Mouse (Mus musculus) megakaryocyte, embryonic 14.5 days (primary cell): Measurements from ENCODE around the gene Pdzd11. TPM values are rescaled to one million over a fixed set of nuclear protein-coding genes. Genes with fewer than 3 reads are reported as not detected.

Source experiments
- H3K27me3 ChIP-seq: replicated peaks from 2 replicates; pipeline ENCODE3; 2012; ENCODE audit warnings: inconsistent platforms
- H3K36me3 ChIP-seq: replicated peaks from 2 replicates; pipeline ENCODE3; 2012; ENCODE audit warnings: low read length, inconsistent platforms, mixed read lengths
- H3K4me1 ChIP-seq: 2 replicates; pipeline ENCODE4 v1.6.1; 2012; ENCODE audit warnings: inconsistent platforms
- H3K4me3 ChIP-seq: replicated peaks from 2 replicates; pipeline ENCODE3; 2012; ENCODE audit warnings: moderate library complexity, mild to moderate bottlenecking, inconsistent platforms
- H3K9me3 ChIP-seq: 2 replicates; pipeline ENCODE4 v1.6.1; 2012; ENCODE audit warnings: inconsistent platforms
- FLI1 ChIP-seq: IDR thresholded peaks from 2 replicates; pipeline ENCODE4 v1.6.1; 2012; ENCODE audit warnings: low read length, inconsistent platforms, mixed read lengths
- GATA1 ChIP-seq: IDR thresholded peaks from 3 replicates; pipeline ENCODE4 v1.6.1; 2012; ENCODE audit warnings: mixed read lengths, low read length, inconsistent platforms, borderline replicate concordance
- polyA plus RNA-seq: library from polyadenylated mRNA; stranded (reverse); fragments of >175 nt; gene quantifications from 2 replicates; pipeline ENCODE4 v1.2.3, GENCODE M21; 2012; ENCODE audit warnings: low replicate concordance; ENCODE audit not compliant: insufficient read depth

Gene Pdzd11
- 3.9 and 16.7 TPM in 2 replicates for polyA plus RNA-seq

GRCm38 (mm10) chrX:100625802-100626793 lies at the start of gene Pdzd11:
Gene Pdzd11, minus strand, starts transcription at chrX:100626568.
- Histone ChIP-seq H3K27me3 (peaks cover 10% of the 10 kb centered on the region), H3K4me1 (peaks cover 34% of the 10 kb centered on the region; the same call in 1 of the 2 replicates), H3K4me3 (peak within 1 kb of the TSS; percentile 95), H3K36me3 (peaks cover 31% of the 10 kb centered on the region), H3K9me3 (no peaks in the 10 kb centered on the region)
- TF ChIP-seq FLI1 (no peak), GATA1 (no peak)

GRCm38 (mm10) chrX:100664825-100665224 lies 38.5 kb upstream of the Pdzd11 start:
- H3K36me3 ChIP-seq: peaks cover 36% of the 10 kb centered on the region
- H3K27me3 ChIP-seq: peaks cover 3% of the 10 kb centered on the region
- no peaks in the 10 kb centered on the region for H3K4me1 ChIP-seq
- H3K4me3 ChIP-seq: no peak overlapping the region
- TF ChIP-seq GATA1: no peak
- TF ChIP-seq FLI1: no peak
- no peaks in the 10 kb centered on the region for H3K9me3 ChIP-seq

GRCm38 (mm10) chrX:100652848-100653247 lies 26.5 kb upstream of the Pdzd11 start:
- peaks cover 8% of the 10 kb centered on the region for H3K36me3 ChIP-seq

GRCm38 (mm10) chrX:100638477-100638876 lies 12.1 kb upstream of the Pdzd11 start:
- H3K4me1 ChIP-seq: no peaks in the 10 kb centered on the region
- H3K36me3 ChIP-seq: peaks cover 62% of the 10 kb centered on the region
- peaks cover 2% of the 10 kb centered on the region for H3K27me3 ChIP-seq
- H3K9me3 ChIP-seq: no peaks in the 10 kb centered on the region
- TF ChIP-seq FLI1 (no peak), GATA1 (no peak)
- no peak overlapping the region for H3K4me3 ChIP-seq

More at GRCm38 (mm10) chrX:100652848-100653247, 26.5 kb upstream of the Pdzd11 start:
- no peak for TF ChIP-seq GATA1
- no peak for TF ChIP-seq FLI1
- peaks cover 2% of the 10 kb centered on the region for H3K27me3 ChIP-seq
- no peaks in the 10 kb centered on the region for H3K4me1 ChIP-seq
- no peak overlapping the region for H3K4me3 ChIP-seq
- no peaks in the 10 kb centered on the region for H3K9me3 ChIP-seq

GRCm38 (mm10) chrX:100629076-100629475 lies 2.7 kb upstream of the Pdzd11 start:
- TF ChIP-seq FLI1 (no peak), GATA1 (no peak)
- Histone ChIP-seq H3K27me3 (peaks cover 6% of the 10 kb centered on the region), H3K4me1 (peaks cover 21% of the 10 kb centered on the region; the same call in 1 of the 2 replicates), H3K36me3 (peaks cover 10% of the 10 kb centered on the region), H3K9me3 (no peaks in the 10 kb centered on the region), H3K4me3 (no peak overlapping the region)

- peaks cover 34% of the 10 kb centered on the region; the same call in 1 of the 2 replicates for H3K4me1 ChIP-seq
- H3K27me3 ChIP-seq: peaks cover 10% of the 10 kb centered on the region
- no peaks in the 10 kb centered on the region for H3K9me3 ChIP-seq
- H3K4me3 ChIP-seq: peak within 1 kb of the TSS; percentile 95
- no peak for TF ChIP-seq FLI1
- peaks cover 31% of the 10 kb centered on the region for H3K36me3 ChIP-seq
Measured at GRCm38 (mm10) chrX:100625546-100625801, 894 bp downstream of the Pdzd11 start, which contains the start of gene Kif4. Gene Kif4, plus strand, starts transcription at chrX:100625737.

GRCm38 (mm10) chrX:100625146-100625545 lies 1.2 kb downstream of the Pdzd11 start:
- H3K4me3 ChIP-seq: peak overlapping the region; percentile 95
- peaks cover 31% of the 10 kb centered on the region for H3K36me3 ChIP-seq

GRCm38 (mm10) chrX:100624242-100624641 lies 2.1 kb downstream of the Pdzd11 start:
- Histone ChIP-seq H3K27me3 (peaks cover 10% of the 10 kb centered on the region), H3K9me3 (no peaks in the 10 kb centered on the region), H3K4me1 (peaks cover 34% of the 10 kb centered on the region; the same call in 1 of the 2 replicates), H3K4me3 (no peak overlapping the region), H3K36me3 (peaks cover 31% of the 10 kb centered on the region)
- TF ChIP-seq FLI1 (no peak), GATA1 (no peak)

More at GRCm38 (mm10) chrX:100625146-100625545, 1.2 kb downstream of the Pdzd11 start:
- Histone ChIP-seq H3K4me1 (peaks cover 34% of the 10 kb centered on the region; the same call in 1 of the 2 replicates), H3K9me3 (no peaks in the 10 kb centered on the region), H3K27me3 (peaks cover 10% of the 10 kb centered on the region)
- TF ChIP-seq FLI1: no peak
- TF ChIP-seq GATA1: no peak

GRCm38 (mm10) chrX:100621366-100621765 lies 5.0 kb downstream of the Pdzd11 start:
- Histone ChIP-seq H3K27me3 (peaks cover 22% of the 10 kb centered on the region), H3K9me3 (no peaks in the 10 kb centered on the region), H3K4me3 (no peak overlapping the region), H3K36me3 (peaks cover 31% of the 10 kb centered on the region), H3K4me1 (peaks cover 21% of the 10 kb centered on the region; the same call in 1 of the 2 replicates)
- TF ChIP-seq GATA1 (no peak), FLI1 (no peak)

GRCm38 (mm10) chrX:100618488-100618887 lies 7.9 kb downstream of the Pdzd11 start:
- peaks cover 21% of the 10 kb centered on the region for H3K27me3 ChIP-seq
- H3K4me3 ChIP-seq: no peak overlapping the region
- H3K36me3 ChIP-seq: peaks cover 21% of the 10 kb centered on the region
- no peak for TF ChIP-seq FLI1
- no peak for TF ChIP-seq GATA1
- peaks cover 11% of the 10 kb centered on the region; the same call in 1 of the 2 replicates for H3K4me1 ChIP-seq
- H3K9me3 ChIP-seq: no peaks in the 10 kb centered on the region
